Mouse (Mus musculus) lung, postnatal 14 days (tissue): ENCODE data around the gene Ikzf3.
A peak's percentile ranks its signal among the peaks of the same experiment; 100 is the strongest.

Experiments used
- DNase-seq: peaks from one replicate; pipeline ENCODE4 v3.0.0; 2021

Gene Ikzf3

GRCm38 (mm10) chr11:98470795-98471194 lies 75.0 kb downstream of the Ikzf3 start:
- no peak for DNase-seq

GRCm38 (mm10) chr11:98469761-98470714 lies 75.8 kb downstream of the Ikzf3 start:
- no peak for DNase-seq

- DNase-seq, result no peak
Measured at GRCm38 (mm10) chr11:98464516-98464915, 81.3 kb downstream of the Ikzf3 start.

- DNase-seq, result no peak
Measured at GRCm38 (mm10) chr11:98463911-98464310, 81.9 kb downstream of the Ikzf3 start.

GRCm38 (mm10) chr11:98462255-98462654 lies 83.6 kb downstream of the Ikzf3 start:
- no peak for DNase-seq

- no peak for DNase-seq
Measured at GRCm38 (mm10) chr11:98461109-98461720, 84.6 kb downstream of the Ikzf3 start.

- DNase-seq, result no peak
Measured at GRCm38 (mm10) chr11:98459860-98460259, 86.0 kb downstream of the Ikzf3 start.

GRCm38 (mm10) chr11:98459071-98459741 lies 86.6 kb downstream of the Ikzf3 start:
- DNase-seq, result no peak

GRCm38 (mm10) chr11:98458121-98458990 lies 87.5 kb downstream of the Ikzf3 start:
- DNase-seq, result no peak

- DNase-seq, result peak; percentile 93
Measured at GRCm38 (mm10) chr11:98457367-98458120, 88.3 kb downstream of the Ikzf3 start.

- no peak for DNase-seq
Measured at GRCm38 (mm10) chr11:98456945-98457344, 88.9 kb downstream of the Ikzf3 start.

GRCm38 (mm10) chr11:98456545-98456944 lies 89.3 kb downstream of the Ikzf3 start:
- no peak for DNase-seq

GRCm38 (mm10) chr11:98455484-98455883 lies 90.3 kb downstream of the Ikzf3 start:
- DNase-seq, result no peak

GRCm38 (mm10) chr11:98449921-98450771 lies 95.7 kb downstream of the Ikzf3 start:
- no peak for DNase-seq

- DNase-seq, result no peak
Measured at GRCm38 (mm10) chr11:98449419-98449818, 96.4 kb downstream of the Ikzf3 start.

- no peak for DNase-seq
Measured at GRCm38 (mm10) chr11:98448191-98448790, 97.5 kb downstream of the Ikzf3 start.

- no peak for DNase-seq
Measured at GRCm38 (mm10) chr11:98447475-98447834, 98.4 kb downstream of the Ikzf3 start.

GRCm38 (mm10) chr11:98446562-98447474 lies 99.0 kb downstream of the Ikzf3 start:
- peak; percentile 55 for DNase-seq

GRCm38 (mm10) chr11:98446213-98446561 lies 99.6 kb downstream of the Ikzf3 start, which contains the start of gene Grb7:
Gene Grb7, plus strand, starts transcription at chr11:98446394.
- DNase-seq, result no peak
